Mouse (Mus musculus) T-helper 1 cell (primary cell): ENCODE results near the gene Filip1.

Experiments
- in situ Hi-C: fragments of 300-600 bp; cut with MboI, MseI; formaldehyde crosslinking; loops from one replicate; pipeline ENCODE4 v1.15.1; 2025; ENCODE audit warnings: high pct_unique_total_duplicates

Filip1 gene

DNA sequence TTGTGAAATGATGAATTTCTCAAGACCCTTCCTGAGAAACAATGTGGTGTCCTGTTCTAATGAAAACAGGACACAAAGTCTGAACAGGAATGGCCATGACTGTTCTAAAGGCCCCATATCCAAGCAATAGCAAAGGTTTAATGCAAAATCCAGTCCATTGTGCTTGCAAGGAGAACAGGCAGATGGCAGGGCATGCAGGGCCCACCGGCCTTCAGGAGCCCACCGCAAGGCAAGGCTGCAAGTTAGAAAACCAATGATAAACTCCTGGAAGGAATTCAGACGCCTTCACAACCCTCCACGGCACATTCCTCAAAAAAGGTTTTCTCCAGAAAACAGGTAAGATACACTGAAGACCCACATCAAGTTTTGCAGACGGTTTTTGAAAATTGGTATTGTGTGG is 99.7 kb downstream of the Filip1 start:
- in situ Hi-C loops: no loop called here

DNA sequence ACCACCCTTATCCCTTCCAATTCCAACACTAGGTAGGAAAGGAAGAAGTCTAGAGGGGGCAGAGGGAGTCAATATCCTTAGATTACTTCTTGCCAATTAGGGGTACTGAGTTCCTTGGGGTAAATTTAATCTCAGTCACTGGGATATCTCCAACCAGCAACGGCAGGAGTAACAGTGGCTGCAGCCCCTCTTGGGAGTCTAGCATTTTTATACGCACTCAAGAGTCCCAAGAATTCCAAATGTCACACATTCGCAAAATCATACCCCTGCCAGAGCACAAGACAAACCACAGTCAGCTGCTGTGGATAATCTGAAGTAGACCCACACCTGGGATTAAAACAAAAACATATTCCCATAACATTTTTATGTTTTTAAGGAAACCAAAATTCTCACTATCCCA is 102.5 kb downstream of the Filip1 start:
- in situ Hi-C loops: no loop called here

DNA sequence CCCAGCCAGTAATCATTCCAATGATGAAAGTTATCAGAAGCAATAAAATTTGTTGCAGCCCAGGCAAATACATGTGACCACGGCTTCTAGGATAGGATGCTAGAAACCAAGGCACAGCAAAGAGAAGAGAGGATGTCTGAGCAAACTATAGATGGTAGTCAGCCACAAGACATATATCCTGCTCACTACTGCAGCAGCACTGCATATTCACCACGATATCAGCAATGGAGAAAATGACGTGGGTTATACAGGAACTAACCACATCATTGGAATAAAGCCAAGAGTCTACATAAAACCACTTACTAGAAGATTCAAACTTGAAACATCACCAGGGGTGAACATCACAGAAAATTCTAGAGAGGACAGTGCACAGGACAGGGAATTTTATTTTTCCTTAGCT is 113.8 kb downstream of the Filip1 start:
- in situ Hi-C loops: no loop called here

DNA sequence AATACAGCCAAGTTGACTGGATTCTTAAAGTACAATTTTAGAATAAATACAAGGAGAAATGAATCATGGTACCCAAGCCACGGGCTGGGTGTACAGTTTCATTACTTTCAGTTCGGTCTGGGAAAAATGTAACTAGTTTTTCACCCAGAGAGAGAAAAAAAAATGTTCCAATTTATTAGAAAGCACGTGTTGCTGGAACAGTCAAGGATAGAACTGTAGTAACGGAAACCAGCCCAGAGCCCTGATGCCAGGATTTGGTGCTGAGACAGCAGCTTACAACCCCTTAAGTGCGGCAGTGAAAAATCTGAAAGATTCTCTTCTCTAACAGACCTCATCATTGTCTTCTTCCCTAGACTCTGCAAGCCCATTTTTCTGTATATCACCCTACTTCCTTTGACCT is 118.0 kb downstream of the Filip1 start:
- in situ Hi-C loops: no loop called here

DNA sequence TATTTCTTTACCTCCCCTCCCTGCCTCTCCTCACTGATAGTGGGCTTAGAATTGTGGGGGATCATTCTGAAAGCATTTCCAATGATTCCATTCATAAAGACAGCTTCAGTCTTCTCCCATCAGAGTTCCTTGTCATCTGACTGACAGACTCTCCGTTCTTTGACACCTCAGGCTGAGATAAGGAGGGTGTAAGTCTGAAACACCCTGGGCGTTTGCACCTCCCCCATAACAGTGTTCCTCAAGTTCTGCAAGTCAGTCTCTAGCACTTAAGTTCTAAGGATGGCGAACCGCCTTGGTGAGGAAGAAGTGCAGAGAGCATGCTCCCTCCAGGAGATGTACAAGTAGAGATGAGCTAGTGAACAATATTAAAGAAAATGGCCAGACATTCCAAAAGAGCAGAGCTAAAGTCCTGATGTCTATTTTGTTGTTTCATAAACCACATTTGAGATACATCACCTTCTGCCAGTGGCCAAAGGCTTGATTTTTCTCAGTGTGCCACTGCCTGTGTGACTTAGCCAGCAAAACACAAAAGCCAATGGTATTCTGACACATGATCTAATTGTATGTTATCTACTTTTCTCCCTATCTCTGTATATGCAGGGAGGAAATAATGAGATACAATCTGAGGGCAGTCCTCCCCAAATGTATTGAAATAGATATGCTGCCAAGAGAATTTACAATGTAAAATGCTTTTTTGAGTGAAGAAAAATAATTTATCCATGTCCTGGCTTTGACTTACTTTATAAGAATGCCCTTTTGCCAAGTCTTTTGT is 118.6 kb downstream of the Filip1 start:
- in situ Hi-C loops: no loop called here

DNA sequence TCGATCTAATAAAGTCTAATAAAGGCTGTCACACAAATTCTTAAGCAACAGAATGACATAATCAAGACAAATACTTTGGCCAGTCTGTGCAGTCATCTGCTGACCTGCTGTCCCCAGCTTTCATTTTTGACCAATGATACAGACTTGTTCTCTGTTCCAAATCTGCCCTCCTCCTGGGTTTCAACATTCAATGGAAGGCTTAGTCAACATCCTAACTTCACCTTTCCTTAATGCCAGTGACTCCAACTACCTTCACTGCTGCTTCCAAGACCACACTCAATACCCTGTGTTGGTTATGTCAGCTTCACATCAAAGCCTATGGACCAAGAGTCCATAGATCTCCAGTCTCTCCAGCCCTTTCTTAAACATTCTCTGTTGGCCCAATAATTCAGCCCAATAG is 120.5 kb downstream of the Filip1 start:
- in situ Hi-C loops: no loop called here

DNA sequence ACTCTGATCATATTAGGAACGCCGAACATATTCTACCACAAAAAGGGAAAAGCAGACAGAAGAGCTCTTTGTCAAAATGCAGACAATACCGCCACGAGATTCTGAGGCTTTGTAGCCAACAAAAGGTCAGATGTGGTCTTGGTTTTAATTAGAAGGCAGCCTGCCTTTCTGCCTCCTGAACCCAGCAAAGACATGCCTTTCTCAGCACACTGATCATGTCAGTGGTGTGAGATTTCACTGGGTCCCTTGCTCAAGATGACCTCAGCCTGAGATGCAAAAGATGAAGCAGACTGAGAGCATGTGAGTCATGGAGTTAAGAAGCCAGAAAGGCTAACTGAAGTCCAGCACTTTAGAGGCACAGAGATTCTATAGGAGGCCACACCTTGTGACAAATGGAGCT is 122.2 kb downstream of the Filip1 start:
- in situ Hi-C loops: no loop called here

DNA sequence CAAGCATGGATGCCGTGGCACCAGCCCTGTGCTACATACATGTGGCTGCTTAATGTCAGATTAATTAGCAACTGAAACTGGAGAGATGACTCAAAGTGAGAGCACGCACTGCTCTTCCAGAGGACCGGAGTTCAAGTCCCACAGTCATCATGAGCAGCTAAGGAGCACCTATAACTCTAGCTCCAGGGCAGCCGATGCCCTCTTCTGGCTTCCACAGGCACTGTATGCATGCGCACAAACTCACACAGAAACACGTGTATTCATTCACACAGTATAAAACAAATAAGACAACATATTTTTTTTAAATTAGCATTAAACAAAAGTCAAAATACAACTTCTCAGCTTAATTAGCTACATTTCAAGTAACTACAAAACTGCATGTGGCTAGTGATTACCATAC is 123.5 kb downstream of the Filip1 start:
- in situ Hi-C loops: no loop called here

DNA sequence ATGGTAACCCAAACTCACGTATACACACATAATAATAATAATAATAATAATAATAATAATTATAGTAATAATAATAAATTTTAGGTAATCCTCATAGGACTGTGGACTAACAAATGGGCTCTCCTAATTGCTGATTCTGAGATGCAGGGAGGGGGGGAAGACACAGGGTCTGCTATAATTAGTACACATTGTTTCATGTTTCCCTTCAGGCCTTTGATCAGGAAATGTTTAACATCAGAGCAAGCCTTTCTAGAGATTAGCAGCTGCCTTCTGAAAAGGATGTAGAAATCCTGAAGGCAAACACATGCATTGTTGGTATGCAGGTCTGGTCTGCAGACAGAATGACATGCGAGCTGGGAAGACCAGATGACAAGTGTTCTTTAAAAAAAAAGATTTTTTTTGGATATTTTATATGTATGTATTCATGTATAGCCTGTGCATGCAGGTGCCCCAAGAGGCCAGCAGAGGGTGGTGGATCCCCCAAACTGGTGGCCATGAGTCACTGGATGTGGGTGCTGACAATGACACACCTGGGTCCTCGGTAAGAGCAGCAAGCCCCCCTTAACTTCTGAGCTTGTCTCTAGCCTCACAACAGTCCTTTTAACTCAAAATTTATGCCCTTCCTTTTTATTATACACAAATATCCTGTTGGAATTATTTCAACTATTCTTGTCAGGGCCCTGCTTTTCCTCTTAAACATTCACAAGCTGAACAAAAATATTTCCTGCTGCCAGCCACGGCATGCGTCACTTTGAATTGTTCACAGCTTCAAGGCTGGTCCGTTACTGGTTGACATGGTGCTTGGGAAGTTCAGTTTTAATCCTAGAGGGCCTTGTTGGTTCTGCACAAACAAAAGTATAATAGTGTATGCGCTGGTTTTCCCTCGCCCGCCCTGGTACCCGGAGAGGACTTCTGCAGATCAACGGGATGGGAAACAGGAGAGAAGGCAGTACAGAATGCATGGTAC is 127.1 kb downstream of the Filip1 start:
- in situ Hi-C loops: no loop called here

DNA sequence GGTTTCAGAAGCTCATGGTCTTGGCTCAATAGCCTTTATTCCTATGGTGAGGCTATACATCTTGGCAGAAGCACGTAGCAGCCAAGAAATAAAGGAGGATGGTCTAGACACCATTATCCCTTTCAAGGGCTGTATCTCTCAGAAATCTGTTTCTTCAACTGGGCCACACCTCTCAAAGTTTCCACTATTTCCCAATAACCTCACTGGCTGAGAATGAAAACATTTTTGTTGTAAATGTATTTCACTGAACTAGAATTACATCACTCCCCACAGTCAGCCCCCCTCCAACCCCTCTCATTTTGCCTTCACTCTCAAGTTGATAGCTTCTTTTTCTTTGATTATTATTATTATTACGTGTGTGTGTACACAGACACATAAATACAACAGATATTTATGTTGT is 129.5 kb downstream of the Filip1 start:
- in situ Hi-C loops: loop anchor here (5.0 kb wide), 2 partner anchors 49 to 124 kb away; no protein-coding TSS in a partner anchor

DNA sequence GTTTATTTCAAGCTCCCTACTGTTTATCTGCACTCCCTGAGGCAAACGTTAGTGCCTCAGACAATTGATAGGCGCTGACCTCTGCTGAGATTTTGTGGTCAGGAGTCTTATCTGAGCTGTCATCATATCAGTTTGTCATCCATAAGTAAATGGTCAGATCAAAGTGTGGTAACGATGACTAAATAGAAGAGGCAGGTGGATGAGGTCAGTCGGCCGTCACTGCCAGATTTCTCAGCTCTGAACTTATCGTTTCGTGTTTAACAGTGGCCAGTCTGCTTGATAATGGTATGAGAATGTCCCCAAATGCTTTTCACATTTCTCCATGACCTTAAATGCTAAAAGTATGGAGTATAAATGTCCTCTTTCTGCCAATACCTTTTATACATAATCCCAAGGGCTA is 132.6 kb downstream of the Filip1 start:
- in situ Hi-C loops: loop anchor here (5.0 kb wide), 2 partner anchors 52 to 127 kb away; no protein-coding TSS in a partner anchor

DNA sequence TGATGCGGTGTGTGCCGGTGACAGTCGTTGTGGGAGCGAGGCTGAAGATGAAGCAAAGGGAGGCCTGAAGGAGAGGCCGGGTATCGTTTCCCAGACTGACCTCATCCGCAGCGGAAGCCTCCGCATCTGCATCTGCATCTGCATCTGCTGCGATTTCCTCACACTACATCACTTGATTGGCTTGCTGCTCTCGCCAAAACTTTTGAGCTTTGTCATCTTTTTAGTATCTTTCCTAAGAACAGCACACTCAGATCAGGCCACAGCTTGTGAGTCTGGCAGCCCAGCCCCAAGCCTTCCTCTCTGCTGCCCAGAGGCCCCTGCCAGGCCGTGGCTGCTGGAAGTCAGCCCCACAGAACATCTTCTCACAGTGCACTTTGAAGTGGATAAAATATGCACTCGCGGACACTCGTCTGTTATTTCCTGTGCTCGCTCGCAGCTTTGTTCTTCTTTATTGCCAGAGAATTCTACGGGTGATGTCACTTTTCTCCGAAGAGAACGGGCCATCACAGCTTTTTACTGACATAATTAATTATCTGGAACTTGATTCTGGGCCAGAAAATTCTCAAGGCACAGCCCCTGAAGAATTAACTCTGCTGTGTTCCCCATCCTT is 137.0 kb downstream of the Filip1 start:
- in situ Hi-C loops: no loop called here

DNA sequence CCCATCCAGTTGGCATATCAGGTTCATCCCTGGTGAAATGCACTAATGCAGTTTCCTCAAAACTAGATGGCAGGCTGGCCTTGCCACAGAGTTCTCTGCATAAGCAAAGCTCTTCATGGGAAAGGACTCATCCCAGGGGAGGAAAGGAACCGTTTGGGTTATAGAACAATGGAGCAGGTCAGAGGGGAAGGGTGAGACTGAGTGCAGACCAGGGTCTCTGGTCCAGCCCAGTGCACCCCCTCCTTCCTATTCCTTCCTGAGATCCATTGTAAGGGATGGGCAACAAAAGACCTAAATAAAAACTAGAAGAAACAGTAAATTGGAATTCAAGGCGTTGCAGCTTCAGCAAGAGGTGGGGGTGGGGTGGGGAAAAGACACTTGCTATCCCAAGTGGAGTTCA is 140.1 kb downstream of the Filip1 start:
- in situ Hi-C loops: no loop called here

DNA sequence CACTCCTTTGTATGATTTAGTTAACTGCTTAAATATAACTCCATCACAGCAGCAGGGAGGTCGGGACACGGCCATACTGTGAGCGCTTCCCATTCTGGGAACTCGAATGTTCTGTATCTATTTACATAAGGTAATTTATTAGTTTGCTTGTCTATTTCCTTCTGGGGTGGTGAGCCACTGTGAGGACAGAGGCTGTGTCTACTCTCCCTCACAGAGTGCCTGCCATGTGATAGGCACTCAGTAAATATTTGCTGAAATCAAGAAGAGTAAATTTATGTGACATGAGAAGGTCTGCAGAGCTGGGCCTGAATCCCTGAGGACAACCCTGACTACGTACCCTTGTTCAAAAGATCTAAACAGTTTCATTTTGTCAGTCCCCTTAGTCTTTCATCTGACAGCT is 143.1 kb downstream of the Filip1 start:
- in situ Hi-C loops: no loop called here

DNA sequence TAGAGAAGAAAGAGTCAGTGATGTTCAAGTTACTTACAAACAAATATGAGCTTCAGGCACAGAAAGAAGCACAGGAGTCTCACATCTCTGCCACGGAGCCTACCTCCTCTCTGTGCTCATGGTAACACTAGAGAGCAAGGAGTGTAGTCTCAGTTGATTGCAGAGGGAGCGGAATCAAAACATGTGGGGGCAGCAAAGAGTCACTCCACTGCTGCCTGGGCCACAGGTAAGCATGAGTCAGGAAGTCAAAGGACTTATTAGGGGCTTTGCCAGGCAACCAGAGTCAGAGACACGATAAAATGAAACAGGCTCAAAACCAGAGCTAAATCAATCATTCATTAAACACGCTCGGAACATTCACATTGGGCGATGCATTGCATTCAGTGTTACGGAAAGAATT is 146.7 kb downstream of the Filip1 start:
- in situ Hi-C loops: no loop called here

DNA sequence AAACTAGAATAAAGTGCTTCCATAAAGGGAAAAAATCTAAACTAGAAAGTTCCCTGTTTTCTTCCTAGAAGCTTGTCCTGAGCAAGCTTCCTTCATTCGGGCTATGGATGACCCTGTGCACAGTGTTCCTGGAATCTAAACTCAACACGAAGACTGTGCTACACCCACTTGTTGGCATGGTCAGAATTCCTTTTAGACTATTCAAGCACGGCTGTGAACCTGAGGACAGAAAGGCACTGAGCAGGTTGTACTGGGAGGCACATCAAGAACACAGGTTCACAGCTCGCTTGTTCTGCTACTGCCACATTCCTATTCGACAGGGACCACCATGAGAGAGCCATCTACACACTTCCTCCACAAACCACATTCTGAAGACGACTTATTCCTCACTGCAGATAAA is 150.1 kb downstream of the Filip1 start:
- in situ Hi-C loops: no loop called here

DNA sequence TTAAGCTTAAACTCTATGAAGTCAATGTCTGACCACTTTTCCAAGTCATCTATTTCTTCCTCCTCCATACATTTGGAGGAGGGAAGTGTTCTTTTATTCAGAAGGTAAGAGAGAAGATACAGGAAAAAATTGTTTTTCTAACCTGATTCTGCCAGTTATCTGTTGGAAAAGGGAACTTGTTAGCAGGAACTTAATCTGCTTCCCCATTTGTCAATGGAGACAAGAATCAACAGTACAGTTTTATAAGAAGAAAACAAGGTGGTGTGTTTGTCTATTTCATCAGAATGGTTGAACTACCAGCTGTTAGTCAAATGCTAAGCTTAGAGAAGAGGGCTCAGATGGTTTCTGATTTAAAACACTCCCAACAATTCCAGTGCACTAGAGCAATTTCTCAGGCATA is 165.6 kb downstream of the Filip1 start:
- in situ Hi-C loops: no loop called here

DNA sequence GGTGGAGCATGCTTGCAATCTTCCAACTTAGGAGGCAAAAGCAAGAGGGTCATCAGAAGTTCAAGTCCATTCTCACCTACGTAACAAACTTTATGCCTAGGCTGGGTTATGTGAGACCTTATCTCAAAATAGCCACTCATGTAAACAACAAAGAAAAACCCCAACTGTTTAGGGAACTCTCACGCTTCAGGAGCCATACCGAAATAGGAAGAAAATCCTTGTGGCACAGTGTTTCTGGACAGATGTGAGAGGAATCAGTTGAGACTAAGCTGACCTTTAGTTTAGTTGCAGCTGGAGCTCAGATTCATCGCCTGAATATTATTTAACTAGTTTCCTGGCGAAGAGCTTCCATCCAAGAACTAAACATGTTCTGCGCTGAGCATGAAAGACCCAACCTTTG is 170.0 kb downstream of the Filip1 start:
- in situ Hi-C loops: no loop called here

DNA sequence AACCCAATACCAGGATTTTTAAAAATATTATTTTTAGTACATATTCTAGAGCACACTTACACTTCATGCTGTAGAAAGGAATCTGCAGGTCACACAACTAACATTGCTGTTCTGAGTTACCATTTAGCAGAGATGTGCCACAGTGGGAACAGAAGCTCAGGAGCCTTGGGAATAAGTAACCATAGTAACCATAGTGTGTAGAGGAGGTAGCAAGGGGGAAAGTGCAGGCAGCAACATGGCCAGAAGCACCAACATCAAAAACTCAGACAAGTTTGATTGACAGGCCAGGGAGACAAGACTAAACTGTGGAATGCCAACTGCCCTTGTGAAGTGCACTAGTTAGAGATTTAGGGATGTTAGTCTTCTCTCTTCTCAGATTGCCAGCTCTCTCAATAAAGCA is 170.6 kb downstream of the Filip1 start:
- in situ Hi-C loops: no loop called here

DNA sequence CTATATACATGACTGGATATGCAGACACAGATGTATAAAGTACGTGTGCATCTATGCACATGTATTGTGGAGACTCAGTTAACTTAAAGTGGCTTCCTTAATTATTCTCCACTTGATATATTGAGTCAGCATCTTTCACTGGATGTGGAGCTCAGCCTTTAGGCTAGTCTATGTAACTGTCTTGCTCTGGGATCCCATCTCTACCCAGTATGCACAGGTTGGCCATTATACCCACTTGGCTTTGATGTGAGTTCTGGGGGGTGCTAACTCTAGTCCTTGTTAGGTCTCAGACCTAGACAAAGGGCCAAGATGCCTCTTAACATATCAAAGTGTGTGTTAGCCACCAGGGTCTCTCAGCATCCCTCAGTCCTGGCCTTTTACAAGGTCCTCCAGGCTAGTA is 181.4 kb downstream of the Filip1 start:
- in situ Hi-C loops: no loop called here

DNA sequence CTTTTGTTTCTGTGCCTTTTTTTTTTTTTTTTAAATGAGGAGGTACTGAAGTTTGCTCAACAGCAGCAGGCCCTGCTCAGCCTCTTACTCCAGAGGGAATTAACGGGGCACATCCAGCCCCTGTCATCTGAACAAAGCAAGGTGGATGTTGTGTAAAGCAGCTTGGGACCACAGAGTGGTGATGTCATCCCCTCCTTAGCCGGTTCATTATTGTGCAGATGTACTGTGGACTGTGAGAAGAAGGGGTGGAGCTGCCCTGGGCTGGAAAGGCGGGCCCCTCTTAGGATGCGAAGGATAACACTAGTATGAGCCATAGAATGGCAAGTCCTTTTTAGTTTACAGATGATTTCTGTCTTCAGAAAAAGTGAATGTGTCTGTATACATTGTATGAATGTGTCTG is 181.8 kb downstream of the Filip1 start:
- in situ Hi-C loops: no loop called here
